Mouse (Mus musculus): Measurements from ENCODE around the gene Hs3st4. TPM values are rescaled to one million over a fixed set of nuclear protein-coding genes. Genes with fewer than 3 reads are reported as not detected.

Hs3st4 gene
- polyA plus RNA-seq, 1 experiment from 2014 or later = 8.9 TPM

- Histone ChIP-seq H3K4me1 (replicated peaks; ENCODE audit: control insufficient read depth, insufficient read depth, low read length) (no peaks in the 10 kb centered on the region), H3K27me3 (ENCODE audit: control insufficient read depth, insufficient read depth, low read length) (no peaks in the 10 kb centered on the region), H3K36me3 (replicated peaks; ENCODE audit: control insufficient read depth, insufficient read depth) (no peaks in the 10 kb centered on the region), H3K4me3 (replicated peaks; ENCODE audit: low read length) (no peak overlapping the region), H3K9ac (no peak overlapping the region), H3K9me3 (ENCODE audit: control insufficient read depth, low read length) (no peaks in the 10 kb centered on the region), H3K27ac (no peak overlapping the region), H3K4me2 (replicated peaks) (no peak overlapping the region)
- ATAC-seq (ENCODE audit: low FRiP score) (no peak), DNase-seq (ENCODE audit: low spot score) (no peak)
- WGBS = 70% methylated on average over 3 of the region's 3 CpGs
These were observed 358.8 kb downstream of the Hs3st4 start for GRCm38 (mm10) chr7:124341510-124341909.

GRCm38 (mm10) chr7:124347218-124348017 lies 364.7 kb downstream of the Hs3st4 start:
- H3K9ac ChIP-seq = peak overlapping the region; percentile 21; the same call in 1 of the 2 replicates
- peaks cover 6% of the 10 kb centered on the region; the same call in 1 of the 2 replicates for H3K4me1 ChIP-seq (replicated peaks; ENCODE audit: control insufficient read depth, insufficient read depth, low read length)
- no peaks in the 10 kb centered on the region for H3K9me3 ChIP-seq (ENCODE audit: control insufficient read depth, low read length)
- H3K27ac ChIP-seq = peak overlapping the region; percentile 75
- 11% methylated on average over 13 of the region's 13 CpGs for WGBS
- ATAC-seq (ENCODE audit: low FRiP score) = peak; percentile 89
- no peak overlapping the region; the same call in 1 of the 2 replicates for H3K4me3 ChIP-seq (replicated peaks; ENCODE audit: low read length)
- no peaks in the 10 kb centered on the region for H3K36me3 ChIP-seq (replicated peaks; ENCODE audit: control insufficient read depth, insufficient read depth)
- peak overlapping the region; percentile 40 for H3K4me2 ChIP-seq (replicated peaks)
- H3K27me3 ChIP-seq (ENCODE audit: control insufficient read depth, insufficient read depth, low read length) = no peaks in the 10 kb centered on the region; the same call in 1 of the 2 replicates
- DNase-seq (ENCODE audit: low spot score) = peak; percentile 60

DNA sequence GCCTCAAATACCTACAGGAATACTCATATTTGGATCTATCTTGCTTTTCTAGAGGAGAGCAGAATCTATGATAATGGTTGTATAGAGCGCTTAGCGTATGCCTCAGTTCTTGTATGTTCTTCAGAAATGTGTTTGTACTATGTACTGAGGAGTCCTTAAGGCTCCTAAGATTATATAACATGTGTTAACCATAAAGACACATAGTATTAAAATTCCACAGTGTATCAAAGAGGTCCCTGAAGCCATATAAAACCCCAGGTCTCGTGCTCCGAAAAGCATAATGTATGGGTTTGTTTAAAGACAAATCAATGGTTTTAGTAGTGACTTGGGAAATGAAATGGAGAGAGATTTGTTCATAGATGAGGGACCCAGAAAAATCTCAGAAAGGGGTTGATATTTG lies 371.4 kb downstream of the Hs3st4 start:
- DNase-seq (ENCODE audit: low spot score) (no peak), ATAC-seq (ENCODE audit: low FRiP score) (no peak)
- no peak overlapping the region for H3K4me2 ChIP-seq (replicated peaks)
- H3K4me3 ChIP-seq (replicated peaks; ENCODE audit: low read length) = no peak overlapping the region
- no peak overlapping the region for H3K9ac ChIP-seq
- no peaks in the 10 kb centered on the region for H3K9me3 ChIP-seq (ENCODE audit: control insufficient read depth, low read length)
- H3K27me3 ChIP-seq (ENCODE audit: control insufficient read depth, insufficient read depth, low read length) = no peaks in the 10 kb centered on the region; the same call in 1 of the 2 replicates
- H3K4me1 ChIP-seq (replicated peaks; ENCODE audit: control insufficient read depth, insufficient read depth, low read length) = no peaks in the 10 kb centered on the region
- H3K36me3 ChIP-seq (replicated peaks; ENCODE audit: control insufficient read depth, insufficient read depth) = no peaks in the 10 kb centered on the region
- 93% methylated on average over 4 of the region's 4 CpGs for WGBS
- H3K27ac ChIP-seq = no peak overlapping the region

GRCm38 (mm10) chr7:124358068-124358467 lies 375.4 kb downstream of the Hs3st4 start:
- H3K4me2 ChIP-seq (replicated peaks) = no peak overlapping the region
- H3K9ac ChIP-seq = no peak overlapping the region
- H3K27me3 ChIP-seq (ENCODE audit: control insufficient read depth, insufficient read depth, low read length) = no peaks in the 10 kb centered on the region
- no peaks in the 10 kb centered on the region for H3K9me3 ChIP-seq (ENCODE audit: control insufficient read depth, low read length)
- DNase-seq (ENCODE audit: low spot score) (no peak), ATAC-seq (ENCODE audit: low FRiP score) (no peak)
- no peaks in the 10 kb centered on the region for H3K36me3 ChIP-seq (replicated peaks; ENCODE audit: control insufficient read depth, insufficient read depth)
- H3K4me1 ChIP-seq (replicated peaks; ENCODE audit: control insufficient read depth, insufficient read depth, low read length) = peaks cover 4% of the 10 kb centered on the region; the same call in 1 of the 2 replicates
- H3K4me3 ChIP-seq (replicated peaks; ENCODE audit: low read length) = no peak overlapping the region
- no peak overlapping the region for H3K27ac ChIP-seq
- 71% methylated on average over 3 of the region's 3 CpGs for WGBS

GRCm38 (mm10) chr7:124359836-124360235 lies 377.2 kb downstream of the Hs3st4 start:
- WGBS = 60% methylated on average over 4 of the region's 4 CpGs
- ATAC-seq (ENCODE audit: low FRiP score) (no peak), DNase-seq (ENCODE audit: low spot score) (no peak)
- Histone ChIP-seq H3K36me3 (replicated peaks; ENCODE audit: control insufficient read depth, insufficient read depth) (no peaks in the 10 kb centered on the region), H3K27ac (no peak overlapping the region), H3K4me1 (replicated peaks; ENCODE audit: control insufficient read depth, insufficient read depth, low read length) (peaks cover 4% of the 10 kb centered on the region; the same call in 1 of the 2 replicates), H3K9me3 (ENCODE audit: control insufficient read depth, low read length) (no peaks in the 10 kb centered on the region), H3K4me3 (replicated peaks; ENCODE audit: low read length) (no peak overlapping the region), H3K27me3 (ENCODE audit: control insufficient read depth, insufficient read depth, low read length) (no peaks in the 10 kb centered on the region), H3K4me2 (replicated peaks) (no peak overlapping the region), H3K9ac (no peak overlapping the region)

DNA sequence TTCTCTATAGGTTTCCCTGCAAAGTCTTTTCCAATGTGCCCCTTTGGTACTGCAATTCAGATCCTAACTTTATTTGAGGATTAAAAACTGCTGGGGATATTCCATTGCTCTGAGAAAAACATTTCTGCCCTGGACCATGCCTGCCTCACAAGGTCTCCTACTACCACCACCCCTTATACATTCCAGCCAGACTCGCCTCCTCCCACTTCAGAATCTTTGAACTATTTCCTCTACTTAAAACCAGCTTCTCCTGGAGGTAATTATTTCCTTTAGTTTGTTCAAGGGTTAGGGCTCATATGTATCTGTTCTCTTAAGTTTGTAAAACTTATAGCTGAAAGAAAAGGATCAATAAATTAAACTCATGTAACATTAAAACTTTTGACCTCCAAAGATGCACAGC lies 389.6 kb downstream of the Hs3st4 start:
- Histone ChIP-seq H3K4me3 (replicated peaks; ENCODE audit: low read length) (no peak overlapping the region), H3K4me2 (replicated peaks) (no peak overlapping the region), H3K27ac (no peak overlapping the region), H3K9me3 (ENCODE audit: control insufficient read depth, low read length) (no peaks in the 10 kb centered on the region), H3K9ac (no peak overlapping the region), H3K4me1 (replicated peaks; ENCODE audit: control insufficient read depth, insufficient read depth, low read length) (no peaks in the 10 kb centered on the region), H3K27me3 (ENCODE audit: control insufficient read depth, insufficient read depth, low read length) (no peaks in the 10 kb centered on the region), H3K36me3 (replicated peaks; ENCODE audit: control insufficient read depth, insufficient read depth) (no peaks in the 10 kb centered on the region)
- WGBS = 97% methylated on average over 1 of the region's 1 CpGs
- ATAC-seq (ENCODE audit: low FRiP score) = no peak
- DNase-seq (ENCODE audit: low spot score) = no peak

- DNase-seq (ENCODE audit: low spot score) = no peak
- ATAC-seq (ENCODE audit: low FRiP score) = no peak
- H3K9ac ChIP-seq = no peak overlapping the region
- no peak overlapping the region for H3K4me2 ChIP-seq (replicated peaks)
- no peak overlapping the region for H3K27ac ChIP-seq
- H3K36me3 ChIP-seq (replicated peaks; ENCODE audit: control insufficient read depth, insufficient read depth) = no peaks in the 10 kb centered on the region
- WGBS = 93% methylated on average over 2 of the region's 2 CpGs
- no peaks in the 10 kb centered on the region for H3K4me1 ChIP-seq (replicated peaks; ENCODE audit: control insufficient read depth, insufficient read depth, low read length)
- H3K4me3 ChIP-seq (replicated peaks; ENCODE audit: low read length) = no peak overlapping the region
- H3K9me3 ChIP-seq (ENCODE audit: control insufficient read depth, low read length) = no peaks in the 10 kb centered on the region
- H3K27me3 ChIP-seq (ENCODE audit: control insufficient read depth, insufficient read depth, low read length) = no peaks in the 10 kb centered on the region
These were observed 390.0 kb downstream of the Hs3st4 start for GRCm38 (mm10) chr7:124372697-124373096.

- DNase-seq (ENCODE audit: low spot score) (peak; percentile 70), ATAC-seq (ENCODE audit: low FRiP score) (no peak)
- no peak overlapping the region for H3K4me3 ChIP-seq (replicated peaks; ENCODE audit: low read length)
- H3K36me3 ChIP-seq (replicated peaks; ENCODE audit: control insufficient read depth, insufficient read depth) = no peaks in the 10 kb centered on the region
- H3K27ac ChIP-seq = no peak overlapping the region
- H3K4me2 ChIP-seq (replicated peaks) = no peak overlapping the region
- no peaks in the 10 kb centered on the region for H3K9me3 ChIP-seq (ENCODE audit: control insufficient read depth, low read length)
- 35% methylated on average over 4 of the region's 4 CpGs for WGBS
- H3K9ac ChIP-seq = no peak overlapping the region
- H3K4me1 ChIP-seq (replicated peaks; ENCODE audit: control insufficient read depth, insufficient read depth, low read length) = no peaks in the 10 kb centered on the region
- no peaks in the 10 kb centered on the region for H3K27me3 ChIP-seq (ENCODE audit: control insufficient read depth, insufficient read depth, low read length)
These were observed 400.8 kb downstream of the Hs3st4 start for GRCm38 (mm10) chr7:124383489-124383888.

- H3K9me3 ChIP-seq (ENCODE audit: control insufficient read depth, low read length) = no peaks in the 10 kb centered on the region
- H3K36me3 ChIP-seq (replicated peaks; ENCODE audit: control insufficient read depth, insufficient read depth) = no peaks in the 10 kb centered on the region
- ATAC-seq (ENCODE audit: low FRiP score) (no peak), DNase-seq (ENCODE audit: low spot score) (no peak)
- H3K27ac ChIP-seq = no peak overlapping the region
- H3K27me3 ChIP-seq (ENCODE audit: control insufficient read depth, insufficient read depth, low read length) = no peaks in the 10 kb centered on the region
- no peak overlapping the region for H3K4me2 ChIP-seq (replicated peaks)
- H3K4me1 ChIP-seq (replicated peaks; ENCODE audit: control insufficient read depth, insufficient read depth, low read length) = no peaks in the 10 kb centered on the region
- no peak overlapping the region for H3K9ac ChIP-seq
- H3K4me3 ChIP-seq (replicated peaks; ENCODE audit: low read length) = no peak overlapping the region
These were observed 416.5 kb downstream of the Hs3st4 start for GRCm38 (mm10) chr7:124399184-124399583.
